Mouse (Mus musculus): ENCODE measurements around the gene Kcnk10.

- no peak for TF ChIP-seq POLR2A (IDR thresholded peaks at IDR 0.05; ENCODE audit: extremely low read depth, insufficient read depth, low read length)
- TF ChIP-seq CTCF (IDR thresholded peaks at IDR 0.05; ENCODE audit: extremely low read depth, insufficient read depth, low read length): no peak
These were observed 32.2 kb upstream of the Kcnk10 start for GRCm38 (mm10) chr12:98610341-98610740.

All from cortical plate, adult 2 months (tissue).